Mouse (Mus musculus) MEL (cell line): ENCODE results near the gene Mlx.

Source experiments
- BHLHE40 ChIP-seq: IDR thresholded peaks from 2 replicates; pipeline ENCODE4 v1.6.1; 2012; ENCODE audit warnings: low read depth, mild to moderate bottlenecking, inconsistent platforms, low read length, improper control_type of control experiment, borderline replicate concordance
- ELF1 ChIP-seq: IDR thresholded peaks from 2 replicates; pipeline ENCODE4 v1.6.1; 2014; ENCODE audit warnings: low read depth, mild to moderate bottlenecking, inconsistent platforms, low read length, improper control_type of control experiment, moderate library complexity
- POLR2A ChIP-seq, 2 experiments: IDR thresholded peaks; 2 replicates each; pipeline ENCODE4 v1.6.1; 2011 to 2012; ENCODE audit warnings: low read length in 2 of 2, mild to moderate bottlenecking in 2 of 2, control low read depth in 1 of 2, improper control_type of control experiment in 1 of 2, low read depth in 1 of 2, moderate library complexity in 1 of 2; ENCODE audit not compliant: control insufficient read depth in 1 of 2, insufficient read depth in 1 of 2, poor library complexity in 1 of 2
- RAD21 ChIP-seq: IDR thresholded peaks from 2 replicates; pipeline ENCODE4 v1.6.1; 2011; ENCODE audit warnings: mild to moderate bottlenecking, low read depth, low read length, improper control_type of control experiment
- USF1 ChIP-seq: IDR thresholded peaks from 2 replicates; pipeline ENCODE4 v1.6.1; 2014; ENCODE audit warnings: low read depth, mild to moderate bottlenecking, inconsistent platforms, low read length, improper control_type of control experiment, moderate library complexity
- USF2 ChIP-seq, 2 experiments: IDR thresholded peaks; 2 replicates each; pipeline ENCODE4 v1.6.1; 2011 to 2012; ENCODE audit warnings: improper control_type of control experiment in 2 of 2, low read length in 2 of 2, borderline replicate concordance in 1 of 2, inconsistent platforms in 1 of 2, low read depth in 1 of 2, mild to moderate bottlenecking in 1 of 2; ENCODE audit not compliant: insufficient read depth in 1 of 2

DNA sequence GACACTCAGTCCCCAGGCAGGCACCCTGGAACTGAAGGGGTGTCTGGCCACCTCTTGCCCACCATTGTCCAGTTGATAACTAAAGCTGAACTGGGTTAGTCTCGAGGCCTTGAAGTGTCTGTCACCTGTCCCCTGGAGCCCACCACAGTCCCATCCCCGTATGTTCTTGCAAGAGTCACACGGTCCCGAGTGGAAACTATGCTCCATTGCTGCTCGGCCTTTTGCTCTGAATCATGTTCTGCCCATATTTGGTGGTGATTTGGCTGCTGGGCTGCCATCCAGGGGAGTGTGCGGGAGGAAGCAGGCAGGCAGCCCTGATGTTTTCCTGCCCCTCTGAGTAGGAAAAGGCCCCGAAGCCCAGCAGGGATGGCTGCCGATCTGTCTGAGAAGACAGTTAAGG is 27.0 kb upstream of the Mlx start:
- no peak for TF ChIP-seq RAD21
- no peak for TF ChIP-seq POLR2A (IDR thresholded peaks at IDR 0.05; ENCODE audit: control insufficient read depth in 1 of 2, insufficient read depth in 1 of 2, low read depth in 1 of 2, low read length in 2 of 2, poor library complexity in 1 of 2)
- no peak for TF ChIP-seq USF2 (IDR thresholded peaks at IDR 0.05; ENCODE audit: borderline replicate concordance in 1 of 2, insufficient read depth in 1 of 2, low read depth in 1 of 2, low read length in 2 of 2)
- no peak for TF ChIP-seq ELF1
- TF ChIP-seq BHLHE40, result no peak
- no peak for TF ChIP-seq USF1
